Mouse (Mus musculus) midbrain, embryonic 15.5 days (tissue): ENCODE data around the gene Arid1a. TPM values are rescaled to one million over a fixed set of nuclear protein-coding genes. Genes with fewer than 3 reads are reported as not detected.
A peak's percentile ranks its signal among the peaks of the same experiment; 100 is the strongest.

ENCODE experiments used
- ATAC-seq: fragments of 200-750 bp; cut with Nextera tagmentation; replicated peaks from 2 replicates; pipeline ENCODE4 v1.8.0; 2017; ENCODE audit warnings: moderate TSS enrichment
- H3K27ac ChIP-seq: fragments of 300-500 bp; sonication (generic); 2 replicates; pipeline ENCODE4 v1.5.1; 2015; ENCODE audit warnings: mild to moderate bottlenecking, inconsistent platforms
- H3K27me3 ChIP-seq: fragments of 300-500 bp; sonication (generic); replicated peaks from 2 replicates; pipeline ENCODE4 v1.6.1; 2015; ENCODE audit warnings: inconsistent platforms
- H3K36me3 ChIP-seq: fragments of 300-500 bp; sonication (generic); replicated peaks from 2 replicates; pipeline ENCODE4 v1.6.1; 2015; ENCODE audit warnings: inconsistent platforms
- H3K4me1 ChIP-seq: fragments of 300-500 bp; sonication (generic); 2 replicates; pipeline ENCODE4 v1.6.1; 2015; ENCODE audit warnings: inconsistent platforms
- H3K4me2 ChIP-seq: fragments of 300-500 bp; sonication (generic); 2 replicates; pipeline ENCODE4 v1.6.1; 2015; ENCODE audit warnings: inconsistent platforms, mild to moderate bottlenecking, moderate library complexity
- H3K4me3 ChIP-seq: fragments of 300-500 bp; sonication (generic); 2 replicates; pipeline ENCODE4 v1.5.1; 2015; ENCODE audit warnings: mild to moderate bottlenecking, inconsistent platforms
- H3K9ac ChIP-seq: fragments of 300-500 bp; sonication (generic); 2 replicates; pipeline ENCODE4 v1.6.1; 2015; ENCODE audit warnings: mild to moderate bottlenecking, inconsistent platforms
- H3K9me3 ChIP-seq: fragments of 300-500 bp; sonication (generic); 2 replicates; pipeline ENCODE4 v1.6.1; 2016; ENCODE audit warnings: inconsistent platforms
- WGBS: fragments of 180-500 bp; shearing (Covaris S2); methylation state at CpG from one replicate; pipeline ENCODE4 v1.1.7; 2015; ENCODE audit warnings: mixed read lengths; 5-methylcytosine and 5-hydroxymethylcytosine counted together
- polyA plus RNA-seq: library from polyadenylated mRNA; unstranded; fragments of >200 nt; fragmentation: Nextera tagmentation; extraction: Ambion mirVana; gene quantifications from 2 replicates; pipeline ENCODE4 v1.2.1, GENCODE M21; 2015

The Arid1a gene
- polyA plus RNA-seq, 1 experiment from 2014 or later: 39.3 TPM

- Histone ChIP-seq H3K4me1 (peaks cover 67% of the 10 kb centered on the region), H3K9me3 (no peaks in the 10 kb centered on the region), H3K27me3 (no peaks in the 10 kb centered on the region), H3K4me2 (peak overlapping the region; percentile 44; the same call in 1 of the 2 replicates), H3K36me3 (no peaks in the 10 kb centered on the region), H3K4me3 (no peak overlapping the region), H3K27ac (0 out of 2 replicates have a peak overlapping the region, but pooled peaks have one; percentile 32), H3K9ac (no peak overlapping the region)
- 19% methylated on average over 9 of the region's 9 CpGs for WGBS
- ATAC-seq: no peak
Measured at GRCm38 (mm10) chr4:133728256-133728655, 28.3 kb downstream of the Arid1a start.

DNA sequence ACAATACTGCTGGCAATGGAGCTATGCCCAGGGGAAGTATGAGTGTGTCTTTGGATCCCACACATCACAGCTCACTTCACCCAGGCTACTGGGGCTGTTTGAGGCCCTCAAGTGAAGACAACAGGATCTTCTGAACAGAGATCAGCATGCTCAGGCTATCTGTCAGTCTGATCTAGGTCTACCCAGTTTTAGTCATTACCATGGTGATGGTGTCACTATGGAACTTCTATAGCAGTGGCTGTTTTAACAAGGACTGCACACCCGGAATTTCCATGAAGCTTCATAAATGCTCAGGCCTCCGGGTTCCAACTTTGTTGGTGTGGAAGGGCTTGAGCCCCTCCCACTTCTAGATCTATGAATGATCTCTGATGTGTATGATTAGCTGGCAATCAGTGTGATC lies 30.9 kb downstream of the Arid1a start:
- 69% methylated on average over 2 of the region's 2 CpGs for WGBS
- no peak for ATAC-seq
- Histone ChIP-seq H3K9ac (no peak overlapping the region), H3K9me3 (no peaks in the 10 kb centered on the region), H3K4me3 (no peak overlapping the region), H3K27ac (no peak overlapping the region), H3K4me2 (no peak overlapping the region), H3K36me3 (peaks cover 18% of the 10 kb centered on the region), H3K27me3 (no peaks in the 10 kb centered on the region), H3K4me1 (peaks cover 43% of the 10 kb centered on the region)

DNA sequence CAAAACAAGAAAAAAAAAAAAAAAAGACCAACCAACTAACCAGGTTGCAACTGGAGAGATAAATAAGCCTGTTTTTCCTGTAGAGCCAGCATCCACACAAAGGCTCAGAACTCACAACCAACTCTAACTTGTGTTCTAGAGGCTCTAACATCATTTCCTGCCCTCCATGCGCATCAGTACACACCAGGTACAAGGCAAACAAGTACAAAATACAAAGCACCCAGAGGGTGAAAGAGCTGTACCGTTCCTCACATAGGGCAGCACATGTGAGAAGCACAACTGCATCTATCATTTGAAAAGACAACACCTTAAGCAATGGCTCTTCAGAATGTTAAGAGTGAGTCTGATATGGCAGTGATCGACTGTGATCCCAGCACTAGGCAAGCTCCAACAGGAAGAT lies 36.8 kb downstream of the Arid1a start:
- H3K27ac ChIP-seq: no peak overlapping the region
- H3K4me1 ChIP-seq: no peaks in the 10 kb centered on the region
- H3K4me3 ChIP-seq: no peak overlapping the region
- no peak for ATAC-seq
- no peak overlapping the region for H3K9ac ChIP-seq
- WGBS: 93% methylated on average over 3 of the region's 3 CpGs
- H3K36me3 ChIP-seq: peaks cover 48% of the 10 kb centered on the region
- H3K27me3 ChIP-seq: no peaks in the 10 kb centered on the region
- no peaks in the 10 kb centered on the region for H3K9me3 ChIP-seq
- H3K4me2 ChIP-seq: no peak overlapping the region

- no peak overlapping the region for H3K9ac ChIP-seq
- no peak overlapping the region for H3K4me2 ChIP-seq
- H3K27ac ChIP-seq: no peak overlapping the region
- WGBS: 87% methylated on average over 5 of the region's 5 CpGs
- H3K36me3 ChIP-seq: peaks cover 16% of the 10 kb centered on the region; the same call in 1 of the 2 replicates
- peaks cover 4% of the 10 kb centered on the region; the same call in 1 of the 2 replicates for H3K4me1 ChIP-seq
- H3K9me3 ChIP-seq: no peaks in the 10 kb centered on the region
- no peaks in the 10 kb centered on the region for H3K27me3 ChIP-seq
- ATAC-seq: no peak
- no peak overlapping the region for H3K4me3 ChIP-seq
Measured at GRCm38 (mm10) chr4:133712755-133713154, 43.8 kb downstream of the Arid1a start.

DNA sequence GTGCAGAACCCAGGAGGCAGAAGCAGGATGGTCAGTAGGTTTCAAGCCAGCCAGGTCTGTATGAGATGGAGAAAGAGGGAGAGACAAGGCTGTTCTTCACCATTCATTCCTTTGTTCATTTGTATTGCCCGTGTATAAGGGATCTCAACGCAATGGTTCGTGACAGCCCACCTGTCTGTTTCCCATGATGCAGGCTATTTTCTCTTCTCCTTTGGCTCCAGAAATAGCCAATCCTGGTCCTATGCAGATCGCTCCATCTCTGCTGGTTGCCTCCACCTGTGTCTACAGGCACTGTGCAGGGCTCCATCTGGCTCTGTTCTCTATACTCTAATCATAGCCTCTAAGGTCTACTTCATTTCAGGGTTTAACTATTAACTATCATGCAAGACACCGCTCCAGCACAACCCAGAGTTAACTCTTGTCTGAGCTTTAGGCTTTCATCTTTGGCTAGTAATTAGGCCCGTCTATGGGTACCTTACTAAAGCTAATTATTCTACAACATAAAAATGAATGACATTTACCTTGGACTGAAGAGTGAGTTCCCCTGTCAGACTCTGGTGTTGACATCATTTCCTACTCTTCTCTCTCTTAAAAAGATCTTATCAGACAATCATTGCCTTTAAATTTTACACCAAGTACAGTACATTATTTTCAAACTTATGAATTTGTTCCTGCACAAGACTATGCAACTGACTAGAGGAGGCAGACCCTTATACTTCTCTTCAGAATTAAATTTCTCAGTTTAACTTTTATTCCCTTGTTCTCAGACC lies 45.1 kb downstream of the Arid1a start:
- H3K27me3 ChIP-seq: no peaks in the 10 kb centered on the region
- peaks cover 4% of the 10 kb centered on the region; the same call in 1 of the 2 replicates for H3K4me1 ChIP-seq
- no peaks in the 10 kb centered on the region for H3K9me3 ChIP-seq
- H3K27ac ChIP-seq: no peak overlapping the region; the same call in 1 of the 2 replicates
- no peak overlapping the region for H3K4me2 ChIP-seq
- H3K4me3 ChIP-seq: no peak overlapping the region
- H3K9ac ChIP-seq: no peak overlapping the region
- ATAC-seq: no peak
- peaks cover 4% of the 10 kb centered on the region; the same call in 1 of the 2 replicates for H3K36me3 ChIP-seq
- WGBS: 82% methylated on average over 6 of the region's 6 CpGs

GRCm38 (mm10) chr4:133709395-133709794 lies 47.2 kb downstream of the Arid1a start:
- peaks cover 6% of the 10 kb centered on the region; the same call in 1 of the 2 replicates for H3K36me3 ChIP-seq
- no peak for ATAC-seq
- H3K4me2 ChIP-seq: no peak overlapping the region
- WGBS: 14% methylated on average over 2 of the region's 2 CpGs
- peaks cover 4% of the 10 kb centered on the region; the same call in 1 of the 2 replicates for H3K4me1 ChIP-seq
- H3K27me3 ChIP-seq: no peaks in the 10 kb centered on the region
- H3K9ac ChIP-seq: no peak overlapping the region
- H3K9me3 ChIP-seq: no peaks in the 10 kb centered on the region
- no peak overlapping the region for H3K27ac ChIP-seq
- H3K4me3 ChIP-seq: no peak overlapping the region

GRCm38 (mm10) chr4:133707464-133707863 lies 49.1 kb downstream of the Arid1a start:
- Histone ChIP-seq H3K4me2 (no peak overlapping the region), H3K4me3 (no peak overlapping the region), H3K9ac (no peak overlapping the region), H3K4me1 (peaks cover 4% of the 10 kb centered on the region; the same call in 1 of the 2 replicates), H3K27ac (0 out of 2 replicates have a peak overlapping the region, but pooled peaks have one; percentile 2), H3K36me3 (peaks cover 6% of the 10 kb centered on the region; the same call in 1 of the 2 replicates), H3K27me3 (no peaks in the 10 kb centered on the region), H3K9me3 (no peaks in the 10 kb centered on the region)
- WGBS: 66% methylated on average over 1 of the region's 1 CpGs
- ATAC-seq: no peak

- ATAC-seq: no peak
- Histone ChIP-seq H3K9me3 (no peaks in the 10 kb centered on the region), H3K9ac (no peak overlapping the region), H3K36me3 (peaks cover 6% of the 10 kb centered on the region; the same call in 1 of the 2 replicates), H3K4me2 (no peak overlapping the region), H3K4me3 (no peak overlapping the region), H3K27ac (0 out of 2 replicates have a peak overlapping the region, but pooled peaks have one; percentile 1), H3K27me3 (no peaks in the 10 kb centered on the region), H3K4me1 (peaks cover 4% of the 10 kb centered on the region; the same call in 1 of the 2 replicates)
- WGBS: 86% methylated on average over 8 of the region's 8 CpGs
Measured at GRCm38 (mm10) chr4:133706956-133707355, 49.6 kb downstream of the Arid1a start.

DNA sequence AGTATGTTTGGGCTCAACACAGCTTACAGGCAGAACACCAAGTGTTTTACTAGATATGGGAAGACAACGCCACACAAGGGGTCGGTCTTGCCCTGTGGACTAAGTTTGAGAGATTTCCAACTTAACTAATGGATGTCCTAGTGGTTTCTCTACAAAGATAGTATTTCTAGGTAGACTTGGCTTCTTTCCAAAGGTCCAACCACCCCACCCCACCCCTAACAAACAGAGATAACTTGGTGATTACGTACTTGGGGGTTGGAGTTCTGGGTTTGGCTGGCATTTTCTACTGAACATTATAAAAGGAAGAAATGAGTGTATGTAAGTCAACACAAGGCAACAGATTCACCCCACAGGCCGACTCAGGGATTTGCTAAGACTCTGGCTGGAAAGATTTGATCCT lies 51.5 kb downstream of the Arid1a start:
- H3K4me1 ChIP-seq: peaks cover 4% of the 10 kb centered on the region; the same call in 1 of the 2 replicates
- no peak overlapping the region for H3K27ac ChIP-seq
- H3K9ac ChIP-seq: no peak overlapping the region
- no peak overlapping the region for H3K4me3 ChIP-seq
- no peaks in the 10 kb centered on the region for H3K9me3 ChIP-seq
- no peak overlapping the region for H3K4me2 ChIP-seq
- H3K27me3 ChIP-seq: no peaks in the 10 kb centered on the region
- WGBS: 91% methylated on average over 4 of the region's 4 CpGs
- peaks cover 2% of the 10 kb centered on the region; the same call in 1 of the 2 replicates for H3K36me3 ChIP-seq
- no peak for ATAC-seq

GRCm38 (mm10) chr4:133700905-133701368 lies 55.6 kb downstream of the Arid1a start:
- 80% methylated on average over 11 of the region's 11 CpGs for WGBS
- peaks cover 3% of the 10 kb centered on the region; the same call in 1 of the 2 replicates for H3K36me3 ChIP-seq
- H3K4me3 ChIP-seq: no peak overlapping the region
- H3K4me2 ChIP-seq: no peak overlapping the region
- H3K9me3 ChIP-seq: no peaks in the 10 kb centered on the region
- no peaks in the 10 kb centered on the region for H3K27me3 ChIP-seq
- ATAC-seq: no peak
- H3K4me1 ChIP-seq: no peaks in the 10 kb centered on the region
- H3K27ac ChIP-seq: no peak overlapping the region
- H3K9ac ChIP-seq: no peak overlapping the region

DNA sequence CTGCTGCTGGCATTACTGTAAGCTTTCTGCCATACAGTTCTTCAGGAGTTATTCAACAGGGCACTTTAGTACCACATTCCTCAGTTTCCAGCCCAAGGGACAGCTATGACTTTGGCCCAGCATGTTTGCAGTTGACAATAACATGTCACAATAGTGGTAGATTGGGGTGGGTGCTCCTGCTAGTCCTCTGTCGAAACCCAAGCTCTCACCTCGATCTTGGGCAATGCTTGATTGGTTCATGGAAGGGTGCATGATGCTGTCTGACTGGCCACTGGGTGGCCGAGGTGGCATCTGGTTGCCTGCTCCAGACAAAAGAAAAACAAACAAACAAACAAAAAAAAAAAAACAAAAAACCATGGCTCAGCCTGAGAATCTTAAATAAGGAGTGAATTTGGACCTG lies 61.2 kb downstream of the Arid1a start:
- WGBS: 80% methylated on average over 3 of the region's 3 CpGs
- Histone ChIP-seq H3K4me1 (no peaks in the 10 kb centered on the region), H3K4me2 (no peak overlapping the region), H3K27me3 (no peaks in the 10 kb centered on the region), H3K9me3 (no peaks in the 10 kb centered on the region), H3K27ac (no peak overlapping the region), H3K36me3 (peaks cover 50% of the 10 kb centered on the region), H3K4me3 (no peak overlapping the region), H3K9ac (no peak overlapping the region)
- no peak for ATAC-seq

GRCm38 (mm10) chr4:133690252-133690651 lies 66.3 kb downstream of the Arid1a start:
- Histone ChIP-seq H3K4me3 (no peak overlapping the region), H3K4me2 (no peak overlapping the region), H3K27ac (0 out of 2 replicates have a peak overlapping the region, but pooled peaks have one; percentile 43), H3K4me1 (peaks cover 8% of the 10 kb centered on the region; the same call in 1 of the 2 replicates), H3K27me3 (no peaks in the 10 kb centered on the region), H3K36me3 (peaks cover 92% of the 10 kb centered on the region), H3K9me3 (no peaks in the 10 kb centered on the region), H3K9ac (no peak overlapping the region)
- no peak for ATAC-seq
- WGBS: 57% methylated on average over 5 of the region's 5 CpGs
